Mouse (Mus musculus) myocyte (in vitro differentiated cells): ENCODE measurements around the gene Sned1. TPM values are rescaled to one million over a fixed set of nuclear protein-coding genes. Genes with fewer than 3 reads are reported as not detected.

ENCODE experiments used
- H3K27me3 ChIP-seq: one replicate; pipeline ENCODE4 v1.6.1; 2011; ENCODE audit not compliant: control insufficient read depth, insufficient read depth, insufficient read length
- H3K36me3 ChIP-seq: one replicate; pipeline ENCODE4 v1.6.1; 2011; ENCODE audit not compliant: control insufficient read depth, insufficient read depth
- H3K4me2 ChIP-seq: one replicate; pipeline ENCODE4 v1.6.1; 2011; ENCODE audit warnings: low read depth, control low read depth
- H3K4me3 ChIP-seq: one replicate; pipeline ENCODE4 v1.5.1; 2011; ENCODE audit warnings: mild to moderate bottlenecking, control low read depth, moderate library complexity
- H3K79me2 ChIP-seq: one replicate; pipeline ENCODE4 v1.6.1; 2011; ENCODE audit not compliant: control insufficient read depth, insufficient read depth
- H3ac ChIP-seq: one replicate; pipeline ENCODE4 v1.6.1; 2011; ENCODE audit not compliant: control insufficient read depth, insufficient read length
- CEBPB ChIP-seq: IDR thresholded peaks from 2 replicates; pipeline ENCODE4 v1.6.1; 2011; ENCODE audit warnings: mild to moderate bottlenecking, moderate library complexity; ENCODE audit not compliant: poor library complexity, insufficient read depth, severe bottlenecking
- E2F4 ChIP-seq: IDR thresholded peaks from one replicate; pipeline ENCODE4 v1.6.1; 2011; ENCODE audit warnings: mild to moderate bottlenecking, control low read depth, moderate library complexity; ENCODE audit not compliant: insufficient read depth
- MAX ChIP-seq: IDR thresholded peaks from one replicate; pipeline ENCODE4 v1.6.1; 2011; ENCODE audit warnings: low read depth, mild to moderate bottlenecking, control low read depth
- MYOD1 ChIP-seq, 3 experiments: IDR thresholded peaks; one replicate each; pipeline ENCODE4 v1.6.1; 2011; ENCODE audit warnings: control low read depth in 2 of 3, low read depth in 2 of 3, mild to moderate bottlenecking in 2 of 3, moderate library complexity in 1 of 3; ENCODE audit not compliant: insufficient read length in 2 of 3, control insufficient read depth in 1 of 3
- MYOG ChIP-seq, 3 experiments: IDR thresholded peaks; one replicate each; pipeline ENCODE4 v1.6.1; 2011; ENCODE audit warnings: control low read depth in 2 of 3, low read depth in 2 of 3, mild to moderate bottlenecking in 2 of 3; ENCODE audit not compliant: insufficient read length in 2 of 3, control insufficient read depth in 1 of 3, insufficient read depth in 1 of 3
- POLR2A ChIP-seq: IDR thresholded peaks from one replicate; pipeline ENCODE4 v1.6.1; 2011; ENCODE audit warnings: low read depth, mild to moderate bottlenecking, control low read depth, moderate library complexity; ENCODE audit not compliant: insufficient read length
- POLR2AphosphoS2 ChIP-seq: IDR thresholded peaks from one replicate; pipeline ENCODE4 v1.6.1; 2011; ENCODE audit warnings: low read depth, control low read depth; ENCODE audit not compliant: insufficient read length
- REST ChIP-seq: IDR thresholded peaks from one replicate; pipeline ENCODE4 v1.6.1; 2011; ENCODE audit warnings: mild to moderate bottlenecking, control low read depth, moderate library complexity; ENCODE audit not compliant: insufficient read depth, insufficient read length
- SRF ChIP-seq: IDR thresholded peaks from one replicate; pipeline ENCODE4 v1.6.1; 2011; ENCODE audit warnings: low read depth; ENCODE audit not compliant: control insufficient read depth, insufficient read length
- TCF12 ChIP-seq: IDR thresholded peaks from one replicate; pipeline ENCODE4 v1.6.1; 2011; ENCODE audit warnings: mild to moderate bottlenecking, control low read depth; ENCODE audit not compliant: poor library complexity, insufficient read depth, severe bottlenecking
- TCF3 ChIP-seq: IDR thresholded peaks from one replicate; pipeline ENCODE4 v1.6.1; 2011; ENCODE audit warnings: low read depth, control low read depth; ENCODE audit not compliant: insufficient read length
- USF1 ChIP-seq: IDR thresholded peaks from one replicate; pipeline ENCODE4 v1.6.1; 2011; ENCODE audit warnings: low read depth, mild to moderate bottlenecking, control low read depth, moderate library complexity
- polyA plus RNA-seq: library from polyadenylated mRNA; unstranded; fragments of >200 nt; fragmentation: generic; extraction: Trizol; gene quantifications from one replicate; pipeline ENCODE4 v1.2.1, GENCODE M21; 2012; ENCODE audit warnings: missing spikeins

Gene Sned1
- polyA plus RNA-seq, 1 experiment = 0.20 TPM

DNA sequence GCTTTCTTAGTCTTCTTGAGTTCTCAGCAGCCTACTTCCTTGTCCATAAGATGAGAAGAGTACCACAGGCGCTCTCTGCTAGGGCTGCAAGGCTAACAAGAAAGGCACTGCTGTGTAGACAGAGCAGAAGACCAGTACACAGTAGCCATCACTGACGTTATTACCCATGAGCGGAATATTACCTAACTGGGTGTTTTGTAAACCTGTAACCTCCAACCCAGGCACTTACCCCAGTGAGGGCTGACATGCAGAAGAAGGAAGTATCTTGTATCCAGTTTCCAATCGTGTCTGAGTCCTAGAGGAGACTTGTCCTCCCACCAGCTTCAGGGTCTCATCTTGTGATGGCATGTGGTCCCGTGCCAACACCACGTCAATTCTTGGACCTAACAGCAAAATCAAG is 88.3 kb downstream of the Sned1 start:
- Histone ChIP-seq H3K36me3 (peaks cover 3% of the 10 kb centered on the region), H3K4me3 (no peak overlapping the region), H3ac (no peak overlapping the region), H3K27me3 (no peaks in the 10 kb centered on the region), H3K4me2 (no peak overlapping the region), H3K79me2 (no peaks in the 10 kb centered on the region)
- TF ChIP-seq POLR2A (no peak), CEBPB (no peak), REST (no peak), SRF (no peak), TCF3 (no peak)

DNA sequence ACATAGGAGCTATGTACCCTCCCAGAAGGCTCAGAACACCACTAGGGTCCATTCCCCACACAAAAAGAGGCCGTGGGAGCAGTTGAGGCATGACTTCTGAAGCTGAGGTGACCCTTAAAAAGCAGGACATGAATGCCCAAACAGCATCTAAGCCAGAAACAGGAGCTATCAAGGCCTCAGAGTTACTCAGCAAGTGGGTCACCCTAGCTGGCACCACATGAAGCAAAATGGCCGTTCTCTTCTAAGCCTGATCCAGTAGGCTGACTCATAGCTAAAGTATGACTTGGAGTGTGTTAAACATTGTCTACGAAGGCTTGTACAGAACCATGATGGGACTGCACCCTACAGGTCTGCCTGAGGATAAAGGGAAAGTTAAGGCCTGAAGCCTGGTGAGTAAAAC is 90.8 kb downstream of the Sned1 start:
- Histone ChIP-seq H3K4me3 (no peak overlapping the region), H3ac (no peak overlapping the region), H3K79me2 (no peaks in the 10 kb centered on the region), H3K27me3 (no peaks in the 10 kb centered on the region), H3K4me2 (no peak overlapping the region), H3K36me3 (peaks cover 3% of the 10 kb centered on the region)
- TF ChIP-seq TCF12 (no peak), USF1 (no peak), POLR2A (no peak), MYOG (IDR thresholded peaks at IDR 0.05; ENCODE audit: control insufficient read depth in 1 of 3, insufficient read depth in 1 of 3, insufficient read length in 2 of 3, low read depth in 2 of 3) (no peak), MYOD1 (IDR thresholded peaks at IDR 0.05; ENCODE audit: control insufficient read depth in 1 of 3, insufficient read length in 2 of 3, low read depth in 2 of 3) (no peak)

DNA sequence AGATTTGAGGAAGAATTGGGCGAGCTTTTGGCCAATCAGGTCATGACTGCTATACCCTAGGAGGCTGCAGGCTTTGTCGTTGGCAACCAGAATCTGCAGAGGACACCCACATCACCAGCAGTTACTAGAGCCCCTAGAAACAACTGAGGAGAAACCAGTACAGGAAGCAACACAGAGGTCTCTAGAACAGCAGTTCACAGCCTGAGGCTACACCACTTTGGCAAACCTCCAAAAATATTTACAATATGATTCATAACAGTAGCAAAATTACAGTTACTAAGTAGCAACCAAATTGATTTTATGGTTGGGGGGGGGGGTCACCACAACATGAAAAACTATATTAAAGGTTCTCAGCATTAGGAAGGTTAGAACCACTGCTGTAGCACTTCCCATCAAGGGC is 99.0 kb downstream of the Sned1 start:
- H3K36me3 ChIP-seq = peaks cover 4% of the 10 kb centered on the region
- H3K79me2 ChIP-seq = no peaks in the 10 kb centered on the region
- no peaks in the 10 kb centered on the region for H3K27me3 ChIP-seq
- H3K4me2 ChIP-seq = no peak overlapping the region
- no peak overlapping the region for H3ac ChIP-seq
- TF ChIP-seq SRF = no peak
- no peak for TF ChIP-seq POLR2AphosphoS2
- TF ChIP-seq TCF12 = no peak
- TF ChIP-seq CEBPB = no peak
- TF ChIP-seq MYOD1 (IDR thresholded peaks at IDR 0.05; ENCODE audit: control insufficient read depth in 1 of 3, insufficient read length in 2 of 3, low read depth in 2 of 3) = no peak
- no peak for TF ChIP-seq MYOG (IDR thresholded peaks at IDR 0.05; ENCODE audit: control insufficient read depth in 1 of 3, insufficient read depth in 1 of 3, insufficient read length in 2 of 3, low read depth in 2 of 3)
- no peak for TF ChIP-seq E2F4
- no peak for TF ChIP-seq USF1
- no peak for TF ChIP-seq POLR2A
- H3K4me3 ChIP-seq = no peak overlapping the region

DNA sequence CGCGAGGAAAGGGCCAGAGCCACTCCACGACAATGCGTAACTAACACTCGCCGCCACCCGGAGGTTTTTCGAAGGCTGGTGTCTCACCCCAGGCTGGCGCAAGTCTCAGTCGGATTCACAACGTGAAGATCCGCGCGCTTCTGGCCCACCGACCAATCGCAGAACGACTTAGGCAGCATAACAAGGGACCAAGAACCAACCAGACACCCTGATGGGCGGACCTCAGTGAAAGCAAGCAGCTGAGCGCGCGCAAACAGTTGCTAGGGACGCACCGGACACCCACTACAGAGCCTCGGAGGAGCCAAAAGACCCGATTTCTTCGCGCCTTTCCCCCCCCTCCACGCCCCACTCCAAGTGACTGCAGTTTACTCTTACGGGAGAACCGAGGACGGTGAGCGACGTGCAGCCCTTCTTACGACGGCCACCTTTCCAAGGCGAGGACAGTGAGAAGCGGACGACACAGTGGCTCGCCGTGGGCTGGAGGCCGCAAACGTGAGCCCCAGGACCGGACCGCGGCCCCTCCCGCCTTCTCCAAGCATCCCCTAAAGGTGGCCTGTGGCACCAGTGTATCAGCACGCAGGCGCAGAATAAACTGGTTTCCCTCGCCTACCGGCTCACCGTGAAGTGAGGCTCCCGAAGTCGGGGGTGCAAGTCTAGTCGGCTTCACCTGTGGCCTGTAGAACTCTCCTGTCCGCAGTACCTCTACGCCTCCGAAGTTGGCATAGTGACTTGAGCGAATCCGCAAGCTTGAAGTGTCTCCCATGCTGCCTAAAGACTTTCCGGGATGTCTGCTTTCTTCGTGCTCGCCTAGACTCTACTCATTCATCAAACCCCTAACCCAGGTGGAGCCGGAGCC is 107.2 kb downstream of the Sned1 start, which contains the start of the genes Ppp1r7 and Pask:
Ppp1r7 (plus strand) TSS at position 207 of the 856 bp plus-strand sequence.
Pask (minus strand) TSS at position 835 of the 856 bp plus-strand sequence.
- TF ChIP-seq TCF12 = no peak
- no peak for TF ChIP-seq POLR2A
- no peak for TF ChIP-seq REST
- TF ChIP-seq POLR2AphosphoS2 = no peak
- no peak for TF ChIP-seq MAX
- peak in 1 of 3 experiments; percentile 47 for TF ChIP-seq MYOG (IDR thresholded peaks at IDR 0.05; ENCODE audit: control insufficient read depth in 1 of 3, insufficient read depth in 1 of 3, insufficient read length in 2 of 3, low read depth in 2 of 3)
- TF ChIP-seq E2F4 = peak; percentile 87
- H3ac ChIP-seq = peak within 1 kb of the TSS; percentile 64

DNA sequence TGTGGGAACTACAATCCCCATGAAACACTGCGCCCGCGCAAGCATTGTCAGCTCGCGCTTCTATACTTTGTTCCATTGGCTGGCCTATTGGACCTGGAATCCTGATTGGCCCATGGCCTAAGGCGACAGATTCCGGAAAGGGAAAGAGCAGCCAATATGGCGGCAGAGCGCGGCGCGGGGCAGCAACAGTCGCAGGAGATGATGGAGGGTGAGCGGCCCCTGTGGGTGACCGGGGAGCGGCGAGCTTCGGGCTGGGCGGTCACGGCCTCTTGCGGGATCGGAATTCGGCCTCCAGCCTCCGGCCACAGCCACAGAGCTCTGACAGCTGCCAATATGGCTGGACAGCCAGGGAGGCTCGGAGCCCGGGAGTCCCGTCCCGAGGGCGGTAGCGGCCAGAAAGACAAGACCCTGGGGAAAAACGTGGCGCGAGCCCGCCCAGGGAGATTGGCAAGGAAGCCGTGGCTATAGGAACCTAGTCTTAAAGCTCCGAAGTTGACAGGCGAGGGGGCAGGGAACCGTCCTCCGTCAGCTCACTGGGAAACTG is 107.9 kb downstream of the Sned1 start:
- Histone ChIP-seq H3ac (peak overlapping the region; percentile 64), H3K79me2 (peaks cover 23% of the 10 kb centered on the region), H3K4me3 (peak overlapping the region; percentile 72), H3K27me3 (no peaks in the 10 kb centered on the region), H3K36me3 (peaks cover 8% of the 10 kb centered on the region), H3K4me2 (peak overlapping the region; percentile 69)
- TF ChIP-seq E2F4 = no peak
- TF ChIP-seq REST = peak; percentile 17
- TF ChIP-seq POLR2AphosphoS2 = peak; percentile 75
- TF ChIP-seq TCF12 = no peak
- TF ChIP-seq CEBPB = no peak
- TF ChIP-seq USF1 = no peak
- no peak for TF ChIP-seq TCF3
- TF ChIP-seq SRF = peak; percentile 57
- TF ChIP-seq POLR2A = peak; percentile 89
- TF ChIP-seq MAX = no peak
- TF ChIP-seq MYOG (IDR thresholded peaks at IDR 0.05; ENCODE audit: control insufficient read depth in 1 of 3, insufficient read depth in 1 of 3, insufficient read length in 2 of 3, low read depth in 2 of 3) = no peak
- peak in 1 of 3 experiments; percentile 13 for TF ChIP-seq MYOD1 (IDR thresholded peaks at IDR 0.05; ENCODE audit: control insufficient read depth in 1 of 3, insufficient read length in 2 of 3, low read depth in 2 of 3)

More for the DNA sequence above, 107.2 kb downstream of the Sned1 start, which contains the start of the genes Ppp1r7 and Pask:
- Histone ChIP-seq H3K4me2 (peak within 1 kb of the TSS; percentile 81), H3K27me3 (no peaks in the 10 kb centered on the region), H3K79me2 (peaks cover 23% of the 10 kb centered on the region), H3K36me3 (peaks cover 8% of the 10 kb centered on the region), H3K4me3 (peak within 1 kb of the TSS; percentile 72)
